Mouse (Mus musculus): ENCODE data around the gene Thbs3. TPM values are rescaled to one million over a fixed set of nuclear protein-coding genes. Genes with fewer than 3 reads are reported as not detected.
"Not testable (repeated sequence)": the region's sequence is repeated elsewhere in the genome, so short reads cannot be mapped to it uniquely, and the experiment has no call there.

The Thbs3 gene
- total RNA-seq, 2 experiments from 2014 or later: 46.2 to 61.5 TPM

GRCm38 (mm10) chr3:89195979-89196877 lies 18.8 kb upstream of the Thbs3 start:
- peak; percentile 94 for DNase-seq

- no peak for DNase-seq
Measured at GRCm38 (mm10) chr3:89199839-89200238, 15.1 kb upstream of the Thbs3 start.

- peak; percentile 79 for DNase-seq
Measured at GRCm38 (mm10) chr3:89202253-89203141, 12.5 kb upstream of the Thbs3 start, which contains the start of gene Gba. Gene Gba, plus strand, starts transcription at chr3:89202928.

GRCm38 (mm10) chr3:89203142-89203514 lies 11.9 kb upstream of the Thbs3 start:
- DNase-seq: no peak

GRCm38 (mm10) chr3:89206079-89206478 lies 8.9 kb upstream of the Thbs3 start:
- DNase-seq: no peak

- DNase-seq: no peak
Measured at GRCm38 (mm10) chr3:89206695-89207094, 8.3 kb upstream of the Thbs3 start.

- DNase-seq: no peak
Measured at GRCm38 (mm10) chr3:89208075-89208657, 6.8 kb upstream of the Thbs3 start.

- no peak for DNase-seq
Measured at GRCm38 (mm10) chr3:89208736-89209135, 6.2 kb upstream of the Thbs3 start.

GRCm38 (mm10) chr3:89209731-89210130 lies 5.2 kb upstream of the Thbs3 start:
- no peak for DNase-seq

- DNase-seq: no peak
Measured at GRCm38 (mm10) chr3:89210162-89210561, 4.8 kb upstream of the Thbs3 start.

- DNase-seq: no peak
Measured at GRCm38 (mm10) chr3:89210731-89211130, 4.2 kb upstream of the Thbs3 start.

- peak; percentile 92 for DNase-seq
Measured at GRCm38 (mm10) chr3:89213803-89214530, 1.0 kb upstream of the Thbs3 start.

- peak; percentile 80 for DNase-seq
Measured at GRCm38 (mm10) chr3:89215853-89216252, 873 bp downstream of the Thbs3 start.

- not testable (repeated sequence) for DNase-seq
Measured at GRCm38 (mm10) chr3:89216407-89216806, 1.4 kb downstream of the Thbs3 start.

GRCm38 (mm10) chr3:89218271-89218670 lies 3.3 kb downstream of the Thbs3 start:
- no peak for DNase-seq

- no peak for DNase-seq
Measured at GRCm38 (mm10) chr3:89219546-89219945, 4.6 kb downstream of the Thbs3 start.

- no peak for DNase-seq
Measured at GRCm38 (mm10) chr3:89221167-89221566, 6.2 kb downstream of the Thbs3 start.

- no peak for DNase-seq
Measured at GRCm38 (mm10) chr3:89224796-89225195, 9.8 kb downstream of the Thbs3 start.

GRCm38 (mm10) chr3:89225321-89225815 lies 10.4 kb downstream of the Thbs3 start:
- DNase-seq: no peak

- DNase-seq: no peak
Measured at GRCm38 (mm10) chr3:89225918-89226317, 10.9 kb downstream of the Thbs3 start.

GRCm38 (mm10) chr3:89226361-89226760 lies 11.4 kb downstream of the Thbs3 start:
- no peak for DNase-seq

GRCm38 (mm10) chr3:89226900-89227299 lies 11.9 kb downstream of the Thbs3 start, which contains the start of gene Mtx1:
Gene Mtx1, minus strand, starts transcription at chr3:89227088.
- DNase-seq: no peak

Data from gastrocnemius, postnatal 10 days (tissue).